Mouse (Mus musculus) stomach, embryonic 14.5 days (tissue): ENCODE measurements around the gene Hddc3. TPM values are rescaled to one million over a fixed set of nuclear protein-coding genes. Genes with fewer than 3 reads are reported as not detected.

Experiments
- ATAC-seq: fragments of 200-750 bp; cut with Nextera tagmentation; 2 replicates; pipeline ENCODE4 v1.8.0; 2017; ENCODE audit warnings: low read depth, moderate TSS enrichment; ENCODE audit not compliant: insufficient number of reproducible peaks, insufficient read depth, low FRiP score
- H3K27ac ChIP-seq: fragments of 300-500 bp; sonication (generic); 2 replicates; pipeline ENCODE4 v1.5.1; 2014; ENCODE audit warnings: mild to moderate bottlenecking, low read length, moderate library complexity, mixed read lengths
- H3K27me3 ChIP-seq: fragments of 300-500 bp; sonication (generic); 2 replicates; pipeline ENCODE4 v1.6.1; 2014; ENCODE audit warnings: low read length, control low read depth, mixed read lengths; ENCODE audit not compliant: control insufficient read depth, insufficient read depth
- H3K36me3 ChIP-seq: fragments of 300-500 bp; sonication (generic); 2 replicates; pipeline ENCODE4 v1.6.1; 2014; ENCODE audit warnings: mild to moderate bottlenecking, control low read depth, low read length, moderate library complexity, mixed read lengths; ENCODE audit not compliant: control insufficient read depth, insufficient read depth
- H3K4me1 ChIP-seq: fragments of 300-500 bp; sonication (generic); 2 replicates; pipeline ENCODE4 v1.6.1; 2014; ENCODE audit warnings: low read length, control low read depth, mixed read lengths; ENCODE audit not compliant: control insufficient read depth, insufficient read depth
- H3K4me2 ChIP-seq: fragments of 300-500 bp; sonication (generic); replicated peaks from 2 replicates; pipeline ENCODE4 v1.6.1; 2014; ENCODE audit warnings: low read depth, low read length, control low read depth
- H3K4me3 ChIP-seq: fragments of 300-500 bp; sonication (generic); 2 replicates; pipeline ENCODE4 v1.5.1; 2014; ENCODE audit warnings: low read depth, low read length, control low read depth
- H3K9ac ChIP-seq: fragments of 300-500 bp; sonication (generic); replicated peaks from 2 replicates; pipeline ENCODE4 v1.6.1; 2014; ENCODE audit warnings: low read depth, mild to moderate bottlenecking, control low read depth, low read length, moderate library complexity, mixed read lengths
- H3K9me3 ChIP-seq: fragments of 300-500 bp; sonication (generic); 2 replicates; pipeline ENCODE4 v1.6.1; 2016; ENCODE audit warnings: low read depth, low read length, control low read depth; ENCODE audit not compliant: control insufficient read depth
- WGBS: fragments of 180-500 bp; shearing (Covaris S2); extraction: QIAGEN DNeasy Blood & Tissue Kit; methylation state at CpG from one replicate; pipeline ENCODE4 v1.1.7; 2014; 5-methylcytosine and 5-hydroxymethylcytosine counted together
- polyA plus RNA-seq: library from polyadenylated mRNA; unstranded; fragments of >200 nt; fragmentation: Nextera tagmentation; extraction: Ambion mirVana; gene quantifications from 2 replicates; pipeline ENCODE4 v1.2.1, GENCODE M21; 2014

Gene Hddc3
- polyA plus RNA-seq, 1 experiment from 2014 or later = 26.5 TPM

GRCm38 (mm10) chr7:80339793-80340628, 2.9 kb upstream of the Hddc3 start:
- under 1% methylated on average over 45 of the region's 45 CpGs for WGBS
- peaks cover 23% of the 10 kb centered on the region; the same call in 1 of the 2 replicates for H3K4me1 ChIP-seq
- H3K27me3 ChIP-seq = no peaks in the 10 kb centered on the region
- ATAC-seq = peak; percentile 97
- H3K9ac ChIP-seq = peak overlapping the region; percentile 53
- peak overlapping the region; percentile 78 for H3K4me2 ChIP-seq
- no peaks in the 10 kb centered on the region for H3K9me3 ChIP-seq
- peak overlapping the region; percentile 89 for H3K27ac ChIP-seq
- H3K36me3 ChIP-seq = peaks cover 18% of the 10 kb centered on the region
- H3K4me3 ChIP-seq = peak overlapping the region; percentile 48

GRCm38 (mm10) chr7:80340793-80341192, 2.1 kb upstream of the Hddc3 start, which contains the start of gene Unc45a:
Gene Unc45a (minus strand): TSS chr7:80341005.
- Histone ChIP-seq H3K4me3 (peak within 1 kb of the TSS; percentile 48), H3K4me1 (peaks cover 23% of the 10 kb centered on the region; the same call in 1 of the 2 replicates), H3K36me3 (peaks cover 10% of the 10 kb centered on the region), H3K9me3 (no peaks in the 10 kb centered on the region), H3K4me2 (peak within 1 kb of the TSS; percentile 78), H3K9ac (peak within 1 kb of the TSS; percentile 34), H3K27me3 (no peaks in the 10 kb centered on the region), H3K27ac (peak within 1 kb of the TSS; percentile 89)
- WGBS = 5% methylated on average over 11 of the region's 11 CpGs
- ATAC-seq = peak; percentile 62

- no peak overlapping the region for H3K4me3 ChIP-seq
- 72% methylated on average over 7 of the region's 7 CpGs for WGBS
- H3K27me3 ChIP-seq = no peaks in the 10 kb centered on the region
- no peak for ATAC-seq
- no peaks in the 10 kb centered on the region; the same call in 1 of the 2 replicates for H3K36me3 ChIP-seq
- H3K27ac ChIP-seq = no peak overlapping the region
- H3K4me2 ChIP-seq = no peak overlapping the region
- peaks cover 23% of the 10 kb centered on the region; the same call in 1 of the 2 replicates for H3K4me1 ChIP-seq
- H3K9ac ChIP-seq = no peak overlapping the region
- H3K9me3 ChIP-seq = no peaks in the 10 kb centered on the region
These were observed 1.1 kb upstream of the Hddc3 start for GRCm38 (mm10) chr7:80341793-80342192.

GRCm38 (mm10) chr7:80343270-80344018, 540 bp downstream of the Hddc3 start:
- Histone ChIP-seq H3K9me3 (no peaks in the 10 kb centered on the region), H3K27me3 (no peaks in the 10 kb centered on the region), H3K4me1 (peaks cover 25% of the 10 kb centered on the region; the same call in 1 of the 2 replicates), H3K4me3 (peak overlapping the region; percentile 51), H3K27ac (no peak overlapping the region), H3K4me2 (peak overlapping the region; percentile 95), H3K36me3 (no peaks in the 10 kb centered on the region), H3K9ac (peak overlapping the region; percentile 77)
- no peak for ATAC-seq
- WGBS = 21% methylated on average over 19 of the region's 19 CpGs

- no peak overlapping the region for H3K27ac ChIP-seq
These were observed 3.3 kb downstream of the Hddc3 start for GRCm38 (mm10) chr7:80346173-80346572.

GRCm38 (mm10) chr7:80346830-80347229, 3.9 kb downstream of the Hddc3 start:
- H3K9ac ChIP-seq = no peak overlapping the region
- H3K36me3 ChIP-seq = peaks cover 18% of the 10 kb centered on the region
- peaks cover 19% of the 10 kb centered on the region; the same call in 1 of the 2 replicates for H3K4me1 ChIP-seq
- ATAC-seq = no peak
- H3K9me3 ChIP-seq = no peaks in the 10 kb centered on the region
- WGBS = 82% methylated on average over 5 of the region's 5 CpGs
- H3K27ac ChIP-seq = no peak overlapping the region
- H3K4me3 ChIP-seq = no peak overlapping the region
- H3K27me3 ChIP-seq = no peaks in the 10 kb centered on the region
- H3K4me2 ChIP-seq = no peak overlapping the region

More at GRCm38 (mm10) chr7:80346173-80346572, 3.3 kb downstream of the Hddc3 start:
- Histone ChIP-seq H3K36me3 (peaks cover 14% of the 10 kb centered on the region), H3K9me3 (no peaks in the 10 kb centered on the region), H3K9ac (no peak overlapping the region), H3K4me2 (no peak overlapping the region), H3K4me1 (peaks cover 19% of the 10 kb centered on the region; the same call in 1 of the 2 replicates), H3K4me3 (no peak overlapping the region), H3K27me3 (no peaks in the 10 kb centered on the region)
- ATAC-seq = no peak
- 92% methylated on average over 9 of the region's 9 CpGs for WGBS

- H3K4me2 ChIP-seq = no peak overlapping the region
- no peak overlapping the region for H3K9ac ChIP-seq
- peaks cover 22% of the 10 kb centered on the region for H3K36me3 ChIP-seq
- H3K9me3 ChIP-seq = no peaks in the 10 kb centered on the region
- no peaks in the 10 kb centered on the region for H3K27me3 ChIP-seq
- peak overlapping the region; percentile 80 for H3K27ac ChIP-seq
- peaks cover 15% of the 10 kb centered on the region; the same call in 1 of the 2 replicates for H3K4me1 ChIP-seq
- no peak; the same call in 1 of the 2 replicates for ATAC-seq
- 51% methylated on average over 13 of the region's 13 CpGs for WGBS
- H3K4me3 ChIP-seq = no peak overlapping the region
These were observed 5.0 kb downstream of the Hddc3 start for GRCm38 (mm10) chr7:80347670-80348586.
